Mouse (Mus musculus) CD4-positive, CD25-positive, alpha-beta regulatory T cell, adult 4 months (primary cell): ENCODE results near the gene Pank3. TPM values are rescaled to one million over a fixed set of nuclear protein-coding genes. Genes with fewer than 3 reads are reported as not detected.

Source experiments
- polyA plus RNA-seq, 2 experiments: library from polyadenylated mRNA; unstranded; fragments of 100-300 nt; shearing (Covaris generic); gene quantifications; one replicate each; pipeline ENCODE4 v1.2.1; 2017

Gene Pank3
- polyA plus RNA-seq, 2 experiments from 2014 or later, result 6.6 to 8.9 TPM

Other genes with a start within 250 kb of the Pank3 start
- gene Fbll1, start 29.4 kb downstream of the Pank3 start, polyA plus RNA-seq, result not detected
- gene Rars, start 65.0 kb downstream of the Pank3 start, polyA plus RNA-seq, result 10 to 100 TPM; 68.2 to 75.9 TPM
- gene Wwc1, start 211.0 kb downstream of the Pank3 start, polyA plus RNA-seq, result under 1 TPM in 1 of 2 experiments, not detected in 1; 0.12 TPM